Mouse (Mus musculus) gastrocnemius, adult 8-10 months (tissue): ENCODE results near the gene 1700086D15Rik. TPM values are rescaled to one million over a fixed set of nuclear protein-coding genes. Genes with fewer than 3 reads are reported as not detected.
A peak's percentile ranks its signal among the peaks of the same experiment; 100 is the strongest.

Experiments
- DNase-seq, 2 experiments: peaks; one replicate each; pipeline ENCODE4 v3.0.0; 2022; ENCODE audit warnings: low spot score in 2 of 2
- total RNA-seq, 4 experiments: library from RNA; stranded (reverse); gene quantifications; 2 replicates each; pipeline ENCODE4 v1.2.4; 2022

1700086D15Rik gene
- total RNA-seq, 4 experiments from 2014 or later: 0.22 TPM; not detected in 3

GRCm38 (mm10) chr11:65135251-65135739, 24.4 kb downstream of the 1700086D15Rik start:
- no peak for DNase-seq

GRCm38 (mm10) chr11:65133661-65134060, 26.0 kb downstream of the 1700086D15Rik start:
- no peak for DNase-seq

- DNase-seq: no peak
These were observed 30.6 kb downstream of the 1700086D15Rik start for GRCm38 (mm10) chr11:65129110-65129509.

GRCm38 (mm10) chr11:65128666-65129065, 31.0 kb downstream of the 1700086D15Rik start:
- DNase-seq: no peak

- DNase-seq: no peak
These were observed 33.1 kb downstream of the 1700086D15Rik start for GRCm38 (mm10) chr11:65126566-65126965.

- DNase-seq: peak in 1 of 2 experiments; percentile 36
These were observed 34.7 kb downstream of the 1700086D15Rik start for GRCm38 (mm10) chr11:65124913-65125418.

GRCm38 (mm10) chr11:65120276-65120675, 39.4 kb downstream of the 1700086D15Rik start:
- DNase-seq: no peak

GRCm38 (mm10) chr11:65115811-65116210, 43.9 kb downstream of the 1700086D15Rik start:
- no peak for DNase-seq

- no peak for DNase-seq
These were observed 47.6 kb downstream of the 1700086D15Rik start for GRCm38 (mm10) chr11:65112086-65112485.

- no peak for DNase-seq
These were observed 48.0 kb downstream of the 1700086D15Rik start for GRCm38 (mm10) chr11:65111651-65112050.

- no peak for DNase-seq
These were observed 49.6 kb downstream of the 1700086D15Rik start for GRCm38 (mm10) chr11:65110058-65110457.

GRCm38 (mm10) chr11:65107734-65108171, 51.9 kb downstream of the 1700086D15Rik start:
- DNase-seq: no peak

GRCm38 (mm10) chr11:65107151-65107550, 52.5 kb downstream of the 1700086D15Rik start:
- no peak for DNase-seq

GRCm38 (mm10) chr11:65104076-65104475, 55.6 kb downstream of the 1700086D15Rik start:
- no peak for DNase-seq

Other genes with a start within 250 kb of the 1700086D15Rik start
- 10 to 100 TPM; 19.5 to 20.6 (median 19.7) TPM for gene Elac2, start 180.9 kb downstream of the 1700086D15Rik start, total RNA-seq
- gene Arhgap44, start 3.1 kb upstream of the 1700086D15Rik start, total RNA-seq: 10 to 100 TPM in 3 of 4 experiments, 1 to 10 TPM in 1; 8.4 to 11.2 (median 10.9) TPM
- 1 to 10 TPM in 2 of 4 experiments, under 1 TPM in 2; 0.39 to 1.2 (median 0.92) TPM for gene Myocd, start 110.1 kb upstream of the 1700086D15Rik start, total RNA-seq